Mouse (Mus musculus): ENCODE results near the gene Tnpo3.
A peak's percentile ranks its signal among the peaks of the same experiment; 100 is the strongest.

The Tnpo3 gene

GRCm38 (mm10) chr6:29609111-29610019 lies at the start of gene Tnpo3:
Gene Tnpo3, minus strand, starts transcription at chr6:29609887.
- DNase-seq (ENCODE audit: low read depth, low spot score) = peak; percentile 98

GRCm38 (mm10) chr6:29658626-29659475 lies 49.2 kb upstream of the Tnpo3 start:
- DNase-seq (ENCODE audit: low read depth, low spot score) = no peak

GRCm38 (mm10) chr6:29653271-29653670 lies 43.6 kb upstream of the Tnpo3 start:
- no peak for DNase-seq (ENCODE audit: low read depth, low spot score)

- DNase-seq (ENCODE audit: low read depth, low spot score) = no peak
Observed at GRCm38 (mm10) chr6:29650170-29650549, 40.5 kb upstream of the Tnpo3 start.

GRCm38 (mm10) chr6:29649494-29650169 lies 39.9 kb upstream of the Tnpo3 start:
- DNase-seq (ENCODE audit: low read depth, low spot score) = peak; percentile 91

- no peak for DNase-seq (ENCODE audit: low read depth, low spot score)
Observed at GRCm38 (mm10) chr6:29641816-29642215, 32.1 kb upstream of the Tnpo3 start.

- no peak for DNase-seq (ENCODE audit: low read depth, low spot score)
Observed at GRCm38 (mm10) chr6:29639580-29640419, 30.1 kb upstream of the Tnpo3 start.

- DNase-seq (ENCODE audit: low read depth, low spot score) = no peak
Observed at GRCm38 (mm10) chr6:29638844-29639460, 29.3 kb upstream of the Tnpo3 start.

GRCm38 (mm10) chr6:29637397-29638373 lies 28.0 kb upstream of the Tnpo3 start:
- DNase-seq (ENCODE audit: low read depth, low spot score) = no peak

GRCm38 (mm10) chr6:29636322-29637092 lies 26.8 kb upstream of the Tnpo3 start:
- no peak for DNase-seq (ENCODE audit: low read depth, low spot score)

- DNase-seq (ENCODE audit: low read depth, low spot score) = no peak
Observed at GRCm38 (mm10) chr6:29634537-29634936, 24.9 kb upstream of the Tnpo3 start.

GRCm38 (mm10) chr6:29632552-29633292 lies 23.0 kb upstream of the Tnpo3 start:
- no peak for DNase-seq (ENCODE audit: low read depth, low spot score)

GRCm38 (mm10) chr6:29631751-29632551 lies 22.3 kb upstream of the Tnpo3 start:
- no peak for DNase-seq (ENCODE audit: low read depth, low spot score)

- no peak for DNase-seq (ENCODE audit: low read depth, low spot score)
Observed at GRCm38 (mm10) chr6:29630216-29630615, 20.5 kb upstream of the Tnpo3 start.

- no peak for DNase-seq (ENCODE audit: low read depth, low spot score)
Observed at GRCm38 (mm10) chr6:29627756-29628155, 18.1 kb upstream of the Tnpo3 start.

GRCm38 (mm10) chr6:29623857-29624256 lies 14.2 kb upstream of the Tnpo3 start:
- DNase-seq (ENCODE audit: low read depth, low spot score) = no peak

- DNase-seq (ENCODE audit: low read depth, low spot score) = no peak
Observed at GRCm38 (mm10) chr6:29622273-29622672, 12.6 kb upstream of the Tnpo3 start.
